Mouse (Mus musculus) forebrain, embryonic 10.5 days (tissue): ENCODE measurements around the gene Cldn11. TPM values are rescaled to one million over a fixed set of nuclear protein-coding genes. Genes with fewer than 3 reads are reported as not detected.
A peak's percentile ranks its signal among the peaks of the same experiment; 100 is the strongest.
"Not testable (repeated sequence)": the region's sequence is repeated elsewhere in the genome, so short reads cannot be mapped to it uniquely, and the experiment has no call there.

Experiments used
- DNase-seq: peaks from one replicate; pipeline ENCODE4 v3.0.0-alpha.2; 2017; ENCODE audit warnings: low spot score; ENCODE audit errors: extremely low spot score
- H3K27ac ChIP-seq: fragments of 300-500 bp; sonication (generic); 2 replicates; pipeline ENCODE4 v1.5.1; 2016; ENCODE audit warnings: mild to moderate bottlenecking
- H3K27me3 ChIP-seq: fragments of 300-500 bp; sonication (generic); 2 replicates; pipeline ENCODE4 v1.6.1; 2016; ENCODE audit warnings: mild to moderate bottlenecking; ENCODE audit not compliant: poor library complexity, severe bottlenecking
- H3K36me3 ChIP-seq: fragments of 300-500 bp; sonication (generic); replicated peaks from 2 replicates; pipeline ENCODE4 v1.6.1; 2016; ENCODE audit warnings: mild to moderate bottlenecking, moderate library complexity
- H3K4me1 ChIP-seq: fragments of 300-500 bp; sonication (generic); 2 replicates; pipeline ENCODE4 v1.6.1; 2016
- H3K4me3 ChIP-seq: fragments of 300-500 bp; sonication (generic); 2 replicates; pipeline ENCODE4 v1.5.1; 2016; ENCODE audit warnings: mild to moderate bottlenecking, moderate library complexity
- H3K9me3 ChIP-seq: fragments of 300-500 bp; sonication (generic); 2 replicates; pipeline ENCODE4 v1.6.1; 2016; ENCODE audit warnings: mild to moderate bottlenecking, moderate library complexity
- WGBS: fragments of 180-500 bp; shearing (Covaris S2); methylation state at CpG from one replicate; pipeline ENCODE4 v1.1.7; 2016; 5-methylcytosine and 5-hydroxymethylcytosine counted together
- polyA plus RNA-seq: library from polyadenylated mRNA; unstranded; fragments of >200 nt; fragmentation: Nextera tagmentation; extraction: Ambion mirVana; gene quantifications from 2 replicates; pipeline ENCODE4 v1.2.1, GENCODE M21; 2016

Gene Cldn11
- polyA plus RNA-seq, 1 experiment from 2014 or later = 9.0 TPM

DNA sequence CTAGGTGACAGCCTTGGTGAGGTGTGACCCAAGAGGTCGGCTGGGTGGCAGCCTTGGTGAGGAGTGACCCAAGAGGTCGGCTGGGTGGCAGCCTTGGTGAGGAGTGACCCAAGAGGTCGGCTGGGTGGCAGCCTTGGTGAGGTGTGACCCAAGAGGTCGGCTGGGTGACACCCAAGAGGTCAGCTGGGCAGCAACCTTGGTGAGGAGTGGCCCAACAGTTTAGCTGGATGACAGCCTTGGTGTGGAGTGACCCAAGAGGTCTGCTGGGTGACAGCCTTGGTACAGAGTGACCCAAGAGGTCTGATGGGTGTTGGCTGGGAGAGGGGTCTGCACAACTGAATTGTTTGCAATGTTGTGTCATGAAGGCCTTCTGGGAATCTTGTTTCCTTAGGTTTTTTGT lies 13.1 kb upstream of the Cldn11 start:
- H3K4me1 ChIP-seq, H3K36me3 ChIP-seq, H3K4me3 ChIP-seq, H3K9me3 ChIP-seq, H3K27ac ChIP-seq, H3K27me3 ChIP-seq, DNase-seq: not testable (repeated sequence)
- WGBS = 72% methylated on average over 4 of the region's 4 CpGs

DNA sequence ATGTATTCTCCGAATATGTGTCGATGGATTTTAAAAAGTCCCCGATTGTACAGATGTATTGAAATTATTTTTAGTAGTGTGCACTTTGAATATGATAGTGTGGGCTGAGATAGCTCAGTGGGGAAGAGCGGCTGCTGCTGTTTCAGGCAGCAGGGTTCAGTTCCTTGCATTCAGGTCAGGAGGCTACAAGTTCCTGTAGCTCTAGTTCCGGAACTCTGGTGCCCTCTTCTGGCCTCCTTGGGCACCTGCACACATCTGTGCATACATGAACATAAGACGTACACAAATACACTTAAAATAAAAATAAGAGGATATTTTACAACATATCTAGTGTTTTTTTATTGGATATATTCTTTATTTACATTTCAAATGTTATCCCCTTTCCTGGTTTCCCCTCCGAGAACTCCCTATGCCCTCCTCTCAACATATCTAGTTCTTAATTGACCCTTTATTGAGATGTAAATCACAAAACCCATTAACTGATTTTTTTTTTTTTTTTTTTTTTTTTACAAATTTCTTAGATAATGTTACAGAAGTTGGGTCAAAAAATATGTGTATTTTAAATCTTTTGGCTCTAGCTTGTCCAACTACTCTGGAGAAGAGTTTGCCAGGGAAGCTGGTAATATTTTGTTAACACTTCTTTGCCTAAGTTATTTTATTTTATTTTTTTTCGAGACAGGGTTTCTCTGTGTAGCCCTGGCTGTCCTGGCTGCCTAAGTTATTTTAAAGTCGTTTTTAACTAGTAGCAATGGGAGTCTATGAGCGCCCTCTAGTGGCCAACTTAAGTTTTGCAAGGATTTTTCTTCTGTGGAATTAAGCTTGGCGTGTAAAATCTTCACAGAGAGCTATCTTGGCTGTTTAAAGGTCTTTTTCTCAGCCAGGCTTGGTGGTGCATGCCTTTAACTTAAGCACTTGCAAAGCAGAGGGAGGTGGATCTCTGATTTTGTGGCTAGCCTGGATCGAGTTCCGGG lies 11.0 kb upstream of the Cldn11 start:
- Histone ChIP-seq H3K27me3 (no peaks in the 10 kb centered on the region), H3K4me3 (no peak overlapping the region), H3K27ac (no peak overlapping the region), H3K4me1 (no peaks in the 10 kb centered on the region), H3K9me3 (no peaks in the 10 kb centered on the region), H3K36me3 (no peaks in the 10 kb centered on the region)
- DNase-seq = peak; percentile 62
- WGBS = 60% methylated on average over 13 of the region's 13 CpGs

DNA sequence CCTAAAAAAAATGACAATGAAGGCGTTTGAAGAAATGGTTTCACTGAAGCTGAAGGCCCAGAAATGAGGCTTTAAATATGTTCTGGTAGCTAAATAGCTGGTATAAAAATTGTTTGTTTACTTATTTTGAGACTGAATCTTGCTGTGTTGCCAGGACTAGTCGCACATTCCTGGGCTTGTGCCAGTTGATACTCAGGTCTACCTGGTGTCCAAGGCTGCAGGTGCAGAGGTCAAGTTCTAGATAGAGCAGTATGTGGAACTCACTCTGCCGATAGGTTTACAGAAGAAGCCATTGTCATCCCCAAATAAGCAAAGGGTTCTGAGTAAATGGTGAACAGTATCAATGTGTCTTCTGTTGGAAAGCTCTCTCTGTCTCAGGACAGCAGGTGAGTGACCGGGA lies 8.1 kb upstream of the Cldn11 start:
- no peaks in the 10 kb centered on the region for H3K4me1 ChIP-seq
- no peak for DNase-seq
- no peak overlapping the region for H3K27ac ChIP-seq
- no peaks in the 10 kb centered on the region for H3K9me3 ChIP-seq
- WGBS = 88% methylated on average over 4 of the region's 4 CpGs
- no peaks in the 10 kb centered on the region for H3K36me3 ChIP-seq
- no peak overlapping the region for H3K4me3 ChIP-seq
- peaks cover 4% of the 10 kb centered on the region for H3K27me3 ChIP-seq

DNA sequence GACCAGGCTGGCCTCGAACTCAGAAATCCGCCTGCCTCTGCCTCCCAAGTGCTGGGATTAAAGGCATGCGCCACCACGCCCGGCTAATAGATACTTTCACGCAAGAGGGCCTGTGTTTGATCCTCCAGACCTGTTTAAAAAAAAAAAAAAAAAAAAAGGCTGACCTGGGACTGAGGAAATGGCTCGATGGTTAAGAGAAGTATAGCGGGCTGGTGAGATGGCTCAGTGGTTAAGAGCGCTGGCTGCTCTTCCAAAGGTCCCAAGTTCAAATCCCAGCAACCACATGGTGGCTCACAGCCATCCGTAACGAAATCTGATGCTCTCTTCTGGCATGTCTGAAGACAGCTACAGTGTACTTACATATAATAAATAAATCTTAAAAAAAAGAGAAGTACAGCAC lies 4.5 kb upstream of the Cldn11 start:
- not testable (repeated sequence) for H3K27ac ChIP-seq, H3K36me3 ChIP-seq, H3K4me3 ChIP-seq, H3K9me3 ChIP-seq, DNase-seq
- WGBS = 90% methylated on average over 11 of the region's 11 CpGs
- H3K27me3 ChIP-seq = peaks cover 40% of the 10 kb centered on the region
- H3K4me1 ChIP-seq = peaks cover 12% of the 10 kb centered on the region

DNA sequence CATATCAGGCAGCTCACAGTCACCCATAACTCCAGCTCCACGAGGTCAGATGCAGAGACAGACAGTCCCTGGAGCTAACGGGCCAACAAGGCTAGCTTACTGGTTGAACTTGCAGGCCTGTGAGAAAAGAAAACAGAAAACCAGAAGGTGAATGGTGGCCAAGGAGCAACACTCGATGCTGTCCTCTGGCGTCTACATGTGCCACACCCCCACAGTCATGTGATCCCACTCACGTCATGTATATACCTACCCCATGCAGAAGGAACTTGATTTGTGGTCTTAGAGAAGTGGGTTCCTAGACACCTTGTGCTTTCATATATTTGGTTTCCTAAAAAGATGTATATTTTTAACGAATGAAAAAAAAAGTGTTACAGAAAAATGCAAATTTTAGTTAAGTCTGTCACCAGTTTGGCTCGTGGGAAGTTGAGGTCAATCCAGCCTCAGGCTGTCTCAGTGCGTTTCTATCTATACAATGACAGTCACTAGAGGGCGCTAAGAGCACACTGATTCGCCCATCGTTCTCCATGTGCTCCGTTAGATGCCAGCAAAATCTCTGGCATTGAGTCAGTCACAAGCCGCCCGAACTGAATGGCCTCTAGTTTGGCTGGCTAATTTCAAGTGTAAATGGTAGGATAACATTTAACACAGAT lies 4.0 kb upstream of the Cldn11 start:
- Histone ChIP-seq H3K36me3 (no peaks in the 10 kb centered on the region), H3K27ac (no peak overlapping the region), H3K27me3 (peaks cover 46% of the 10 kb centered on the region), H3K9me3 (no peaks in the 10 kb centered on the region), H3K4me3 (no peak overlapping the region), H3K4me1 (peaks cover 12% of the 10 kb centered on the region)
- WGBS = 15% methylated on average over 14 of the region's 14 CpGs
- peak; percentile 63 for DNase-seq

DNA sequence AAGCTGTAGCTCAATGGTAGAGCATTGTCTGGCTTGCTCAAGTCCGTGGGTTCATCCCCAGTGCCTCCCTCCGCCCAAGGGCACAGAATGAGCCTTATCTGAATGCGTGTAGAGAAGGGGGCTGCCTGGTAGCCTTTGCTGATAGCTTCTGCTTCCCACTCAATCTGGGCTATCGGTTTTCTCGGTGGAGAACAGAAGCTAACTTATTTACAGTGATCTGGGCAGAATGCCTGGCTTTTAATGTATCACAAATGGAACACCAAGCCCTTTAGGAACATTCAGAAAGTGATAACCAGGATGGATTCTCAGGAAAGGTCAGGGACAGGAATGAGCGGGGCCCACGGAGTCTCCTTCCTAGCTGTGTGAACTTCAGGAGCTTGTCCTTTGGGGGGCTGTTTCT lies 1.1 kb upstream of the Cldn11 start:
- Histone ChIP-seq H3K27me3 (peaks cover 54% of the 10 kb centered on the region), H3K4me1 (peaks cover 12% of the 10 kb centered on the region), H3K27ac (no peak overlapping the region), H3K9me3 (no peaks in the 10 kb centered on the region), H3K4me3 (no peak overlapping the region), H3K36me3 (no peaks in the 10 kb centered on the region)
- WGBS = 84% methylated on average over 7 of the region's 7 CpGs
- no peak for DNase-seq

DNA sequence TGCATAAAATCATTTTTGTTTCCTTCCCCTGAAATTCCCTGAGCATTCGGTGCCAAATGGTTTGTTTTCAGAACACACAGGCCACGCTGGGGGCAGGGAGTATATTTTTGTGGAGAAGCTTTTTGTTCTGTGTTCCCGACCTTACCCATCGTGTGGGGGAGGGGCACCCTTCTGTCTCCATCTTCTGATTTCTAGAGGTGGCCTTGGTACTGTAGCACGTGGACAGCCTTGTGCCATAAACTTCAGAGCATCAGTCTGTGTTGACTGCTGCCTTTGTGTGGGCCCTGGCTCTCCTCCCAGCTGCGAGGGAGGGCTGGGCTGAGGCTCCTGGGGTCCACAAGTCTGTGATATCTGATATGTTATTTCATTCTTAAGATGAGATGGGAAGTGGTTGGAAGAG lies 2.4 kb downstream of the Cldn11 start:
- Histone ChIP-seq H3K9me3 (no peaks in the 10 kb centered on the region), H3K27me3 (peaks cover 45% of the 10 kb centered on the region), H3K4me3 (no peak overlapping the region), H3K4me1 (peaks cover 28% of the 10 kb centered on the region), H3K36me3 (no peaks in the 10 kb centered on the region), H3K27ac (no peak overlapping the region)
- 77% methylated on average over 6 of the region's 6 CpGs for WGBS
- no peak for DNase-seq

DNA sequence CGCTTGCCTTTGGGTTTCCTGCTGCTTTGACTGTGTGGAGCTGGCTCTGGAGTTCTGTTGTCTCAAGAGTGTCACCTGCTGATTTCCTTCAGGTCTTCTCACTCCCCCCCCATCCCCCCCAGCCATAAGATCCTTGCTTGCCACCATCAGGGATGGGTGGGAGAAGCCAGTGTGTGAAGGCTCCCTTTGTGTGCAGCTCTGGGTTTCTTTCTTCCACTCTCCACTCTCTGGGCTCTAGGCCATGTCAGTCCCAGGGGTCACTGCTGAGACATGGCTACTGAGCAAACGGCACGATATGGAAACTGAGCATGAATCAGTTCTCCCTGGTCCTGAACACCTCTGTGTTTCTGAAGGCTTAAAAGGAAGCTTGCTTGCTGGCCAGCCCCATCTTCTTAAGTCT lies 6.4 kb downstream of the Cldn11 start:
- WGBS = 53% methylated on average over 3 of the region's 3 CpGs
- Histone ChIP-seq H3K27me3 (peaks cover 5% of the 10 kb centered on the region), H3K4me1 (peaks cover 23% of the 10 kb centered on the region), H3K36me3 (no peaks in the 10 kb centered on the region), H3K27ac (peak overlapping the region; percentile 51; the same call in 1 of the 2 replicates), H3K4me3 (no peak overlapping the region), H3K9me3 (no peaks in the 10 kb centered on the region)
- DNase-seq = no peak

DNA sequence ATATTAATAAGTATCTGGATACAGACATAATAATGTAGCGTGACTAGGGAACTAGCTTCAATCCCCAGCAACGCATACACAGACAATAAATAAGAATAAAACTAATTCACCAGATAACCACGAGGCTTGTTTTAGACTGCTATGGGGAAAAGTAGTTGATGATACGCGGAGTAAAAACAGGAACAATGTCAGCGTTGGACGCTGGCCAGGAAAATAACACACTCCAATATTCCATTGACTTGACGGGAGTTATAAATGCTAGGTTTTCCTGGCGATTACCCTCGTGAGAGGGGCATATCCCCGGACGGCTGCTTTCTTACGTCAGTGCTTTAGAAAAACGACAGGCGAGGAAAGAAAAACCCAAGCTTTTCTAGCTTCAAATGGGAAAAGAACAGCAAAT lies 8.1 kb downstream of the Cldn11 start:
- H3K9me3 ChIP-seq = no peaks in the 10 kb centered on the region
- no peak for DNase-seq
- peaks cover 31% of the 10 kb centered on the region for H3K4me1 ChIP-seq
- H3K27me3 ChIP-seq = no peaks in the 10 kb centered on the region
- no peaks in the 10 kb centered on the region for H3K36me3 ChIP-seq
- 94% methylated on average over 15 of the region's 15 CpGs for WGBS
- H3K27ac ChIP-seq = no peak overlapping the region
- no peak overlapping the region for H3K4me3 ChIP-seq

DNA sequence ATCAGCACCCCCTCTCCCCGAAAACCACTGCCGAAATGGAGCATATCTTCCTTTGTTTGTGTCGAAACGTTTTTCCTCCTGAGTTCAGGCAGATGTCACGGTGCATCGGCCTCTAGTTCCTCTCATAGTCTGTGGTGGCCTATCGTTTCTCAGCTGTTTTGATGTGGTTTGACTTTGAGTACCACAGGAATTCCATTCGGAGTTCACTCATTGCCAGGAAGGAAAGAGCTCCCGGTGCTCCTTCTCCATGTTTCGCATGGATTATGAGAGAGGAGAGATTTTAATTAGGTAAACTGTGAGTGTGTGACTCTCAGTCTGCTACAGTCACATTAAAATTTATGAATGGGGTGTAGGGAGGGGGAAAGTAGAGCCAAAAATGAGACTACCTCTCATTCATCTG lies 10.3 kb downstream of the Cldn11 start:
- H3K27me3 ChIP-seq = no peaks in the 10 kb centered on the region
- H3K9me3 ChIP-seq = no peaks in the 10 kb centered on the region
- H3K4me1 ChIP-seq = peaks cover 24% of the 10 kb centered on the region
- H3K27ac ChIP-seq = no peak overlapping the region
- no peak overlapping the region for H3K4me3 ChIP-seq
- H3K36me3 ChIP-seq = no peaks in the 10 kb centered on the region
- WGBS = 88% methylated on average over 10 of the region's 10 CpGs
- DNase-seq = no peak

DNA sequence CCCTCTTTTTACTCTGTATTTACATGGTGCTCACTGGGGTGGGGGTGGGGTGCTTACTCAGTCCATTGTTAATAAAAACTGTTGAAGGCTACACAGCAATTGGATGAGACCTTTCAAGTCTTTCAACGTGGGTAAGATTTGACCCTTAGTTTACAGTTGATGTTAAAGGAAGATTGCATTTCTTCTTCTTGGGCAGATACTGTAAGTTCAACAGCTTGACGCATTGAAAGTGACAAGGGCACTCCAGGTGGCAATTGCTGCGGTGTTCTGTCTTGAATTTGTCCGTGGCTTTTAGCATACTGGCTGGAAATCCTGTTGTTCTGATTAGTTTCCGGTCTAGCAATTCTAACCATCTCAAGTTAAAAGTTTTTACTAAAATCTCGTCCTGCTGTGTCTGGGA lies 11.6 kb downstream of the Cldn11 start:
- no peaks in the 10 kb centered on the region for H3K36me3 ChIP-seq
- no peaks in the 10 kb centered on the region for H3K9me3 ChIP-seq
- H3K27ac ChIP-seq = peak overlapping the region; percentile 30; the same call in 1 of the 2 replicates
- H3K27me3 ChIP-seq = no peaks in the 10 kb centered on the region
- H3K4me1 ChIP-seq = peaks cover 25% of the 10 kb centered on the region
- DNase-seq = no peak
- 36% methylated on average over 6 of the region's 6 CpGs for WGBS
- no peak overlapping the region for H3K4me3 ChIP-seq

DNA sequence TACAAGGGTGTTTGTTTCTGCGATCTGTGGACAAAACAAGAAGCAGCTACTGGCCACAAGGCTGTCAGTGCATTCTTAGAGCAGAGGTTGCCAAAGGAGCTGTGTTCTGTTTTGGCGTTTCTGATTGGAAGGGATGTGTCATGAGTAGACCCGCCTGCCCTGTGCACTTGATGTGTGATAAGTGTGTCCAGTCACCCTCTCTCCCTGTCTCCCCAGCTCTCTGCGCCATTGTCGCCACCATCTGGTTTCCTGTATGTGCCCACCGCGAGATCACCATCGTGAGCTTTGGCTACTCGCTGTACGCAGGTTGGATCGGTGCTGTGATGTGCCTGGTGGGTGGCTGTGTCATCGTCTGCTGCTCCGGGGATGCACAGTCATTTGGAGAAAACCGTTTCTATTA lies 13.1 kb downstream of the Cldn11 start:
- Histone ChIP-seq H3K9me3 (no peaks in the 10 kb centered on the region), H3K27ac (no peak overlapping the region), H3K36me3 (no peaks in the 10 kb centered on the region), H3K4me3 (no peak overlapping the region), H3K27me3 (no peaks in the 10 kb centered on the region), H3K4me1 (peaks cover 33% of the 10 kb centered on the region)
- DNase-seq = no peak
- 92% methylated on average over 14 of the region's 14 CpGs for WGBS

DNA sequence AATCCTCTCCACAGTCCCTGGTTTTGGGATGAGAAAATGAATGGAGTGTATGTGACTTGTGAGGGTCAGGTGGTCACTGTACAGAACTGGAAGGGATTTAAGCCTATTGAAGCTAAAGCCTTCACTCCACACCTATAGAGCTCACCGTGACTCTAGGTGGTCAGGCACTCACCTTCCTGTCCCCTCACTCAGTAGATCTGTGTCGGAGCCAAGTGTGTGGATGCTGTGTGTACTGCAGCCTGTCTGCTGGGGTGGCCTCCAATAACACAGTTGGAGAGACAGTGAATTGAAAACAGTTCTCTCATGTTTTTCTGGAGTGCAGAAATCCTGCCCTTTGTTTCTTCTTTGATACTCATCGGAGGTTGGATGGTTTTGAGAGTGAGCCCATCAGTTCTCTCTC lies 16.1 kb downstream of the Cldn11 start:
- WGBS = 58% methylated on average over 3 of the region's 3 CpGs
- H3K4me1 ChIP-seq = peaks cover 29% of the 10 kb centered on the region
- no peak for DNase-seq
- no peaks in the 10 kb centered on the region for H3K36me3 ChIP-seq
- peak overlapping the region; percentile 31 for H3K27ac ChIP-seq
- no peaks in the 10 kb centered on the region for H3K27me3 ChIP-seq
- H3K9me3 ChIP-seq = no peaks in the 10 kb centered on the region
- H3K4me3 ChIP-seq = no peak overlapping the region
